Mouse (Mus musculus) midbrain, embryonic 14.5 days (tissue): ENCODE data around the gene Gm20538. TPM values are rescaled to one million over a fixed set of nuclear protein-coding genes. Genes with fewer than 3 reads are reported as not detected.

Experiments used
- ATAC-seq: fragments of 200-750 bp; cut with Nextera tagmentation; 2 replicates; pipeline ENCODE4 v1.8.0; 2017; ENCODE audit warnings: moderate number of reproducible peaks, moderate library complexity; ENCODE audit not compliant: low FRiP score, low TSS enrichment
- DNase-seq: peaks from one replicate; pipeline ENCODE4 v3.0.0-alpha.2; 2015
- H3K27ac ChIP-seq: fragments of 300-500 bp; sonication (generic); replicated peaks from 2 replicates; pipeline ENCODE4 v1.5.1; 2014; ENCODE audit warnings: mild to moderate bottlenecking, low read depth, low read length, moderate library complexity
- H3K27me3 ChIP-seq: fragments of 300-500 bp; sonication (generic); 2 replicates; pipeline ENCODE4 v1.6.1; 2014; ENCODE audit warnings: low read length, control low read depth, mixed read lengths; ENCODE audit not compliant: control insufficient read depth, insufficient read depth
- H3K36me3 ChIP-seq: fragments of 300-500 bp; sonication (generic); 2 replicates; pipeline ENCODE4 v1.6.1; 2014; ENCODE audit warnings: low read length, control low read depth; ENCODE audit not compliant: control insufficient read depth, insufficient read depth
- H3K4me1 ChIP-seq: fragments of 300-500 bp; sonication (generic); 2 replicates; pipeline ENCODE4 v1.6.1; 2014; ENCODE audit warnings: mild to moderate bottlenecking, antibody characterized with exemption, low read length, control low read depth; ENCODE audit not compliant: control insufficient read depth, insufficient read depth
- H3K4me2 ChIP-seq: fragments of 300-500 bp; sonication (generic); 2 replicates; pipeline ENCODE4 v1.6.1; 2014; ENCODE audit warnings: mild to moderate bottlenecking, low read length, moderate library complexity
- H3K4me3 ChIP-seq: fragments of 300-500 bp; sonication (generic); replicated peaks from 2 replicates; pipeline ENCODE4 v1.5.1; 2014; ENCODE audit warnings: low read depth, low read length
- H3K9ac ChIP-seq: fragments of 300-500 bp; sonication (generic); replicated peaks from 2 replicates; pipeline ENCODE4 v1.6.1; 2014; ENCODE audit warnings: mild to moderate bottlenecking, low read length, moderate library complexity
- H3K9me3 ChIP-seq: fragments of 300-500 bp; sonication (generic); 2 replicates; pipeline ENCODE4 v1.6.1; 2016; ENCODE audit warnings: low read length, control low read depth, mixed read lengths; ENCODE audit not compliant: control insufficient read depth
- WGBS: fragments of 180-500 bp; shearing (Covaris S2); extraction: QIAGEN DNeasy Blood & Tissue Kit; methylation state at CpG from one replicate; pipeline ENCODE4 v1.1.7; 2014; 5-methylcytosine and 5-hydroxymethylcytosine counted together
- polyA plus RNA-seq: library from polyadenylated mRNA; unstranded; fragments of >200 nt; fragmentation: Nextera tagmentation; extraction: Ambion mirVana; gene quantifications from 2 replicates; pipeline ENCODE4 v1.2.1, GENCODE M21; 2014

The Gm20538 gene
- polyA plus RNA-seq, 1 experiment from 2014 or later: not detected

DNA sequence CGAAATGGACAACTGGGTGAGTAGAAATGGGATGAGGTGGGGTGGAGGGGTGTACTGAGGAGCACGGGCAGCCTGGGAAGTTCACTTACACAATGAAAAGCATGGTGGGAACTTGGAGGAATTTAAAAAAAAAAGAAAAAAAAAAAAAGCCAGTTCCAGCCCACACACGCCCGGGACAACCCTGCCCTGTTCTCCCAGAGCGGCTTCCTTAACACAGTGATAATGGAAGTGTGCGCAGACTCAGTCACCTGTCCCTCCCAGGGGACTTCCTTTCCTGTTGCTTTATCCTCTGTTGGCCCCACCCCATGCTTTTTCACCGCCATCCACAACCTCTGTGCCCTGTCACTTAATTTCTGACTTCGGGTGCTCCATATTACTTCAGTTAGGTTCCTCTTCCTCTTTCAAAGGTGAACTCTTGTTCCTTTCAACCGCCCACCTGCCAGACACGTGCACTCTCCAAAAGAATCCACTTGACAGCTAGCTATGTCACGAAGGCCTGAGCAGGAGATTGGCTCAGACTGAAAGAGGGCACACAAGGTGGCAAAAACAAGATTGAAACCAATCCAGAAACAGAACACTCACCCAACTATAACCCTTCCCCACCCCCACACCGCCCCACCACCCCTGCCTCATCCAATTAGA, 42.0 kb downstream of the Gm20538 start:
- 9% methylated on average over 12 of the region's 12 CpGs for WGBS
- Histone ChIP-seq H3K36me3 (no peaks in the 10 kb centered on the region), H3K27me3 (peaks cover 94% of the 10 kb centered on the region), H3K4me2 (peak overlapping the region; percentile 81), H3K4me1 (peaks cover 27% of the 10 kb centered on the region), H3K27ac (no peak overlapping the region), H3K4me3 (peak overlapping the region; percentile 44; the same call in 1 of the 2 replicates), H3K9ac (no peak overlapping the region; the same call in 1 of the 2 replicates), H3K9me3 (no peaks in the 10 kb centered on the region)
- ATAC-seq: no peak
- no peak for DNase-seq

GRCm38 (mm10) chr19:44502741-44503140, 49.9 kb downstream of the Gm20538 start:
- Histone ChIP-seq H3K27me3 (peaks cover 94% of the 10 kb centered on the region), H3K27ac (no peak overlapping the region), H3K4me2 (no peak overlapping the region), H3K36me3 (no peaks in the 10 kb centered on the region), H3K9me3 (no peaks in the 10 kb centered on the region), H3K4me3 (no peak overlapping the region), H3K4me1 (no peaks in the 10 kb centered on the region), H3K9ac (no peak overlapping the region)
- ATAC-seq (no peak), DNase-seq (no peak)
- 84% methylated on average over 4 of the region's 4 CpGs for WGBS

GRCm38 (mm10) chr19:44501925-44502324, 50.7 kb downstream of the Gm20538 start:
- Histone ChIP-seq H3K27me3 (peaks cover 88% of the 10 kb centered on the region), H3K36me3 (no peaks in the 10 kb centered on the region), H3K4me2 (no peak overlapping the region), H3K9me3 (no peaks in the 10 kb centered on the region), H3K4me3 (no peak overlapping the region), H3K27ac (no peak overlapping the region), H3K4me1 (no peaks in the 10 kb centered on the region), H3K9ac (no peak overlapping the region)
- DNase-seq (no peak), ATAC-seq (no peak)
- 87% methylated on average over 6 of the region's 6 CpGs for WGBS

DNA sequence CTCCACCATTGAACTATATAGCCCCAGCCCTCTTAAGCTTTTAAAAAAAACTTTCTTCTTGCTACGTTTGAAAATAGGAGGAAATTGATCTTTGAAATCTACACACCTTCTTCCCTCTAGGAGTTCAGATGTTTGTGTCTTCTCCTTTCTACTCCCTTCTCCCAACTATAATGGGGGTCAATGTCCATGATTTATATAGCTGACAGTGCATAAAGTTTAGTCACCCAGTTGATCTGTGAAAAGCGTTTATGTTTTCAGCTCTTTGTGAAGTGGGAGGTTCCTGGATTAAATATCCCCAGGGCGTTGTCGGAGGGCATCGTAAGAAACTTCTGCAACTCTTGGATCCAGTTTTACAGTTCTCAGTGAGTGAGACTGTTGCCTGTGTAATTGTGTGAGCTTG, 52.4 kb downstream of the Gm20538 start:
- H3K9me3 ChIP-seq: no peaks in the 10 kb centered on the region
- no peak overlapping the region for H3K27ac ChIP-seq
- 41% methylated on average over 5 of the region's 5 CpGs for WGBS
- no peak overlapping the region for H3K9ac ChIP-seq
- no peaks in the 10 kb centered on the region for H3K36me3 ChIP-seq
- peaks cover 87% of the 10 kb centered on the region for H3K27me3 ChIP-seq
- H3K4me3 ChIP-seq: no peak overlapping the region
- no peak overlapping the region for H3K4me2 ChIP-seq
- no peak for ATAC-seq
- DNase-seq: no peak
- H3K4me1 ChIP-seq: no peaks in the 10 kb centered on the region

DNA sequence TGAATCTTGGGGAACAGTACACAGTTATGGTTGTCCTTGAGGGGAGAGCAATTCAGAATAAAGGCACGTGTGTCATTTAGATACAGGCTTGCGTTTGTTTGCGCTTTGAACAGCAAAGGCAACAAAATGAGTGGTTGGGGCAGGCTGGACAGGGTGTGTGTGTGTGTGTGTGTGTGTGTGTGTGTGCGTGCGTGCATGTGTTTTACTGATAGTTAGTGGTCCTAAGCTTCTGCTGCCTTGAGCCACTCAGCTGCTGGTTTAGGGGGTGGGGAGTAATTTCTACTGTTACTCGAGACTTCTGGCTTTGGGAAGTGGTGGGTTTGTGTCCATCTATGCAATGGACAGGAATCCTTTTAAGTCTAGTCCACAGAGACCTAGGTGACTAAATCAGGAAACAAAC, 53.7 kb downstream of the Gm20538 start:
- H3K27me3 ChIP-seq: peaks cover 87% of the 10 kb centered on the region
- no peaks in the 10 kb centered on the region for H3K36me3 ChIP-seq
- H3K4me1 ChIP-seq: no peaks in the 10 kb centered on the region
- no peak overlapping the region for H3K4me3 ChIP-seq
- H3K9me3 ChIP-seq: no peaks in the 10 kb centered on the region
- no peak overlapping the region for H3K27ac ChIP-seq
- no peak overlapping the region for H3K9ac ChIP-seq
- H3K4me2 ChIP-seq: no peak overlapping the region
- 67% methylated on average over 6 of the region's 6 CpGs for WGBS
- DNase-seq: no peak
- no peak for ATAC-seq

DNA sequence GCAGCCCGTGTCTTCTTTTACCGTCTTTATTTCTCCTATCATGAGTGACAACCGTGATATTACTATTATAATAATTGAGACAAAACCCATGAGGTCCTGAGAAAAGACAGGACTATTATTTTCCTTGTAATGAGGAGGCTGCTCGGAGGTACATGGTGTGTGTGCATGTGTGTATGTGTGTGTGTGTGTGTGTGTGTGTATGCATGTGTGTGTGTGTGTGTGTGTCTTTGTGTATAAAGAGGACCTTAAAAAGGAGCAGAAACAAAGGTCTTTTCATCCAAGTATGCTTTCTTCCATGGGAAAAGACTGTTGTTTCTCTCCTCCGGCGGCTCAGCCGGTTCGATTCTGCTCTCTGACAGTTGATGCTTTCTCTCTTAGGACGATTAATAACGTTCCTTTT, 55.7 kb downstream of the Gm20538 start:
- DNase-seq: no peak
- no peak for ATAC-seq
- no peak overlapping the region for H3K4me3 ChIP-seq
- no peaks in the 10 kb centered on the region for H3K4me1 ChIP-seq
- H3K4me2 ChIP-seq: no peak overlapping the region
- WGBS: 19% methylated on average over 10 of the region's 10 CpGs
- H3K27me3 ChIP-seq: peaks cover 88% of the 10 kb centered on the region
- no peaks in the 10 kb centered on the region for H3K36me3 ChIP-seq
- no peaks in the 10 kb centered on the region for H3K9me3 ChIP-seq
- no peak overlapping the region for H3K9ac ChIP-seq
- H3K27ac ChIP-seq: no peak overlapping the region

DNA sequence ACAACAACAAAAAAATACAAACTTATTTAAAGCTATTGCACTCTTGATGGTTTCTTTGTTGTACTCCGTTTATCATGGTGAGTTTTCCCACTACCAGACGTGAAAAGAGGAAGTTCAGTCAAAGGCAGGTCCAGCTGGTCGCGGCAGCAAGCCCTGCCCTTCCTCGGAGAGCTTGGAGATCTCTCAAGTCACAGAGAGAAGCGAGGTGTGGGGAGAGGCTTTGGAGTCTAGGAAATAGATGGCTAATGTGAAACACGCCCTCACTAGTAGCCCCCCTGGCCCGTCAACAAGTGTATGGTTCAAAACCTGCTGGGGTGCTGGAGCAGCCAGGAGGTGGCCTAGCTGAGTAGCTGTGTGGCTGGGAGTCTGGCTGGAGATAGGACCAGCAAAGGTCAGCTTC, 56.1 kb downstream of the Gm20538 start:
- no peak for ATAC-seq
- H3K27ac ChIP-seq: no peak overlapping the region
- WGBS: 25% methylated on average over 8 of the region's 8 CpGs
- DNase-seq: no peak
- H3K9ac ChIP-seq: no peak overlapping the region
- no peaks in the 10 kb centered on the region for H3K36me3 ChIP-seq
- no peak overlapping the region for H3K4me2 ChIP-seq
- peaks cover 88% of the 10 kb centered on the region for H3K27me3 ChIP-seq
- H3K4me1 ChIP-seq: no peaks in the 10 kb centered on the region
- no peaks in the 10 kb centered on the region for H3K9me3 ChIP-seq
- no peak overlapping the region for H3K4me3 ChIP-seq

Other genes with a start within 250 kb of the Gm20538 start
- 0.11 and 0.19 TPM in 2 replicates for gene Scd4, start 219.7 kb downstream of the Gm20538 start, polyA plus RNA-seq
- gene Scd1, start 145.0 kb downstream of the Gm20538 start, polyA plus RNA-seq: 5.9 and 6.8 TPM in 2 replicates
- 0.54 and 1.2 TPM in 2 replicates for gene Wnt8b, start 59.4 kb downstream of the Gm20538 start, polyA plus RNA-seq
- gene Sec31b, start 7.0 kb downstream of the Gm20538 start, polyA plus RNA-seq: 0.05 and 0.12 TPM in 2 replicates
- gene Ndufb8, start 2.6 kb upstream of the Gm20538 start, polyA plus RNA-seq: 566 and 729 TPM in 2 replicates
- 21.1 and 21.7 TPM in 2 replicates for gene Hif1an, start 10.0 kb upstream of the Gm20538 start, polyA plus RNA-seq
- gene Pax2, start 203.2 kb upstream of the Gm20538 start, polyA plus RNA-seq: 1.7 and 1.9 TPM in 2 replicates